Mouse (Mus musculus): ENCODE measurements around the gene Sh3rf1. TPM values are rescaled to one million over a fixed set of nuclear protein-coding genes. Genes with fewer than 3 reads are reported as not detected.

The Sh3rf1 gene
- polyA plus RNA-seq, 1 experiment from 2014 or later, result 19.8 TPM

GRCm38 (mm10) chr8:61282303-61283168, 58.9 kb downstream of the Sh3rf1 start:
- Histone ChIP-seq H3K4me3 (no peak overlapping the region), H3K27me3 (no peaks in the 10 kb centered on the region), H3K4me2 (no peak overlapping the region), H3K36me3 (no peaks in the 10 kb centered on the region), H3K27ac (replicated peaks) (no peak overlapping the region), H3K9ac (no peak overlapping the region), H3K9me3 (no peaks in the 10 kb centered on the region), H3K4me1 (replicated peaks) (peaks cover 40% of the 10 kb centered on the region)
- 38% methylated on average over 10 of the region's 10 CpGs for WGBS
- no peak for ATAC-seq (ENCODE audit: low read depth)

DNA sequence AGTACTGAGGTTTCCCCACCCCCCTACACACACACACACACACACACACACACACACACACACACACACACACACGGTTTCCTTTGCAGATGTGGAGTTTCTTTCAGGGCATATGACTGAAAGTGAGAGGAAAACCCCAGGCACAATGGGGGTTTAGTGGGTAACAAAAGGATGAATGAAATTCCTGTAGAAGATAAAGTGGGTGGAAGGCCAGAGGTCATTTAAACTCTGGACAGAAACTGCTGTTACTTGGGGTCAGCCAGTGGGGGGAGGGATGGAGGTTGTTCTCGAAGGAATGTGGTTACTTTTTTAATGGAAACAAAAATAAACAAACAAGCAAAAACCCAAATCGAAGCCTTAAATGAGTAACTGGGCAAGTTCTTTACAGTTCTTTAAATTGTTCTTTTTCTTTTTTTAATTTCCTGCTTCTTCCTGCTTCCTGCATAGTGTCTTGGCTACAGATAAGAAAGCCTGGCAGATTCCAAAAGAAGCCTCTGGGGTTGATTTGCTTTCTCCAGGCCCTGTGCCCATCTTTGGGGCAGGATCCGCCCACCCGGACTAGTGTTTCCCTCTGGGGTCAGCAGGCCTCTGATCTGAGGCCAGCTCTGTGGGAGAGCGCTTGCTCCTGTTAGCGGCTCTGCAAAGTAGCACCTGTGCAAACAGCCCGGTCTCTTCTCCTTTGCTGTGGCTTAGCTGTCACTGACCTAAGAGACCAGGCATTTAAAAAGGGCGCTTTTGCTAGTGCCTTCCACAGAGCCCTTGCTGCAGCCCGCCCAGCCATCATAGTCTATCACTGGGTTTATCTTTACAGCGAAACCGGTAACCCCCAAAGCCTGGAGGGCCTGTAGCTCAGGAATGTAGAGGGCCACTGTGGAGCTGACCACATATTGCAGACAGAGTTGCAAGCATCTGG, 59.8 kb downstream of the Sh3rf1 start:
- Histone ChIP-seq H3K9ac (no peak overlapping the region), H3K4me2 (no peak overlapping the region), H3K27ac (replicated peaks) (no peak overlapping the region), H3K4me1 (replicated peaks) (peaks cover 41% of the 10 kb centered on the region), H3K9me3 (no peaks in the 10 kb centered on the region), H3K27me3 (no peaks in the 10 kb centered on the region), H3K4me3 (no peak overlapping the region), H3K36me3 (no peaks in the 10 kb centered on the region)
- no peak for ATAC-seq (ENCODE audit: low read depth)
- 6% methylated on average over 12 of the region's 12 CpGs for WGBS

- ATAC-seq (ENCODE audit: low read depth), result no peak
- 78% methylated on average over 7 of the region's 7 CpGs for WGBS
- Histone ChIP-seq H3K36me3 (no peaks in the 10 kb centered on the region), H3K9me3 (no peaks in the 10 kb centered on the region), H3K4me2 (no peak overlapping the region), H3K27ac (replicated peaks) (no peak overlapping the region), H3K27me3 (no peaks in the 10 kb centered on the region), H3K4me1 (replicated peaks) (peaks cover 48% of the 10 kb centered on the region), H3K4me3 (no peak overlapping the region), H3K9ac (no peak overlapping the region)
Measured at GRCm38 (mm10) chr8:61285896-61286295, 62.2 kb downstream of the Sh3rf1 start.

DNA sequence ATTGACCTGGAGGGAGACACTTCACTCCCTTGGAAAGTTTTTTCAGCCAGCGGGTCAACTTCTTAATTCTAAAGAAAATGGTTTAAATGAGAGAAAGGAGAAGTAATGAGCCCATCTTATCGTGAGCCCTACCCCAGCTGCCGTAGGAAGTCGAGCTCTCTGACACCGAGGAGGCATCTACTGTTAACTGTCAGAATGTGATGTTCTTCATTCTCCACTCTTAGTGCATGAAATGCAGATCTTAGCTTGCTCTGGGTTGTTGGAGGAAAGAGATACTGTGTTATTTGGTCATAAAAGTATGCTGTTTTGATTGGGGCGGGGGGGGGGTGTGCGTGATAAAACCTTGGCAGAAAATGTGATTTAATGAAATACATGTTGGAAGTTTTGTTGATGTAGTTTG, 62.7 kb downstream of the Sh3rf1 start:
- no peak overlapping the region for H3K4me3 ChIP-seq
- H3K4me2 ChIP-seq, result no peak overlapping the region
- no peaks in the 10 kb centered on the region for H3K9me3 ChIP-seq
- no peaks in the 10 kb centered on the region for H3K27me3 ChIP-seq
- H3K36me3 ChIP-seq, result no peaks in the 10 kb centered on the region
- H3K9ac ChIP-seq, result no peak overlapping the region
- peaks cover 48% of the 10 kb centered on the region for H3K4me1 ChIP-seq (replicated peaks)
- WGBS, result 93% methylated on average over 7 of the region's 7 CpGs
- ATAC-seq (ENCODE audit: low read depth), result no peak
- no peak overlapping the region for H3K27ac ChIP-seq (replicated peaks)

DNA sequence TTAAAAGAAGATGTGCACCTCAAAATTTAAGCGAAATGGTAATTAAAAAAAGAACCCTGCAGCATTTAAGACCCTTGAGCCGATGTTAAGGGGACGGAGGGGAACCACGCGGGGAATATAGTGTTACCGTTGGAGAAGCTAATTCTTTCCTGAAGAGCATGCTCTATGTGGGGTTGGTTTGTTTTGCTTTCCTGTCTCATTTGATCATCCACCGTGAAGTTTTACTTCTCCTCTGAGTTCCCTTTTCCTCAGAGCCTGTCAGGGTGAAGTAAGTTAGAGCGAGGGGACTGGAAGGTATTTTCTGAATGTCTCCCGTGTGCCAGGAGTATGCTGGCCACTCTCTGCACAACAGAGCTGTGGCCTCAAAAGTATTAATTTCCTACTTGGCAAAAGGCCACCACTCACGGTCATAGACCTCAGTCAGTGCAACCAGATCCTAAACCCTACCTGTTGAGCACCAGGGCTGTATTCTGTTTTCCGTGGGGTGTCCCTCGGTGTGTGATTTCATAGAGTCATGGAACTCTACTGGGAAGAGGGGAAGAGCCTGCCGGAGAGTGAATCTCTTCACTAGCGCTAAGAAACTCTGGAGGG, 63.2 kb downstream of the Sh3rf1 start:
- Histone ChIP-seq H3K27me3 (no peaks in the 10 kb centered on the region), H3K4me3 (no peak overlapping the region), H3K27ac (replicated peaks) (no peak overlapping the region), H3K4me1 (replicated peaks) (peaks cover 44% of the 10 kb centered on the region), H3K36me3 (no peaks in the 10 kb centered on the region), H3K9me3 (no peaks in the 10 kb centered on the region), H3K9ac (no peak overlapping the region), H3K4me2 (no peak overlapping the region)
- no peak for ATAC-seq (ENCODE audit: low read depth)
- 79% methylated on average over 14 of the region's 14 CpGs for WGBS

- H3K9ac ChIP-seq, result no peak overlapping the region
- no peak overlapping the region for H3K4me3 ChIP-seq
- peaks cover 32% of the 10 kb centered on the region for H3K4me1 ChIP-seq (replicated peaks)
- peak; percentile 51; the same call in 1 of the 2 replicates for ATAC-seq (ENCODE audit: low read depth)
- H3K27ac ChIP-seq (replicated peaks), result peak overlapping the region; percentile 55
- no peak overlapping the region for H3K4me2 ChIP-seq
- 65% methylated on average over 11 of the region's 11 CpGs for WGBS
- no peaks in the 10 kb centered on the region for H3K36me3 ChIP-seq
- no peaks in the 10 kb centered on the region for H3K9me3 ChIP-seq
- H3K27me3 ChIP-seq, result no peaks in the 10 kb centered on the region
Measured at GRCm38 (mm10) chr8:61288006-61288566, 64.4 kb downstream of the Sh3rf1 start.

- H3K4me2 ChIP-seq, result no peak overlapping the region
- H3K4me3 ChIP-seq, result no peak overlapping the region
- peaks cover 26% of the 10 kb centered on the region for H3K4me1 ChIP-seq (replicated peaks)
- no peaks in the 10 kb centered on the region for H3K27me3 ChIP-seq
- peak overlapping the region; percentile 55 for H3K27ac ChIP-seq (replicated peaks)
- H3K36me3 ChIP-seq, result no peaks in the 10 kb centered on the region
- ATAC-seq (ENCODE audit: low read depth), result no peak
- no peak overlapping the region for H3K9ac ChIP-seq
- no peaks in the 10 kb centered on the region for H3K9me3 ChIP-seq
- 63% methylated on average over 7 of the region's 7 CpGs for WGBS
Measured at GRCm38 (mm10) chr8:61288676-61289075, 65.0 kb downstream of the Sh3rf1 start.

GRCm38 (mm10) chr8:61295040-61295439, 71.4 kb downstream of the Sh3rf1 start:
- Histone ChIP-seq H3K4me1 (replicated peaks) (peaks cover 22% of the 10 kb centered on the region), H3K4me3 (no peak overlapping the region), H3K36me3 (no peaks in the 10 kb centered on the region), H3K4me2 (peak overlapping the region; percentile 32), H3K9me3 (no peaks in the 10 kb centered on the region), H3K9ac (no peak overlapping the region), H3K27ac (replicated peaks) (no peak overlapping the region), H3K27me3 (no peaks in the 10 kb centered on the region)
- no peak for ATAC-seq (ENCODE audit: low read depth)
- WGBS, result 61% methylated on average over 4 of the region's 4 CpGs

- Histone ChIP-seq H3K4me1 (replicated peaks) (peaks cover 22% of the 10 kb centered on the region), H3K27ac (replicated peaks) (no peak overlapping the region), H3K9me3 (no peaks in the 10 kb centered on the region), H3K9ac (peak overlapping the region; percentile 38; the same call in 1 of the 2 replicates), H3K4me3 (no peak overlapping the region), H3K4me2 (peak overlapping the region; percentile 32), H3K27me3 (no peaks in the 10 kb centered on the region), H3K36me3 (no peaks in the 10 kb centered on the region)
- WGBS, result 20% methylated on average over 12 of the region's 12 CpGs
- peak; percentile 85; the same call in 1 of the 2 replicates for ATAC-seq (ENCODE audit: low read depth)
Measured at GRCm38 (mm10) chr8:61295441-61295840, 71.8 kb downstream of the Sh3rf1 start.

GRCm38 (mm10) chr8:61298828-61299227, 75.2 kb downstream of the Sh3rf1 start:
- peaks cover 38% of the 10 kb centered on the region for H3K4me1 ChIP-seq (replicated peaks)
- no peak overlapping the region for H3K4me3 ChIP-seq
- WGBS, result 41% methylated on average over 4 of the region's 4 CpGs
- no peak overlapping the region for H3K4me2 ChIP-seq
- H3K27me3 ChIP-seq, result no peaks in the 10 kb centered on the region
- H3K9me3 ChIP-seq, result no peaks in the 10 kb centered on the region
- H3K36me3 ChIP-seq, result no peaks in the 10 kb centered on the region
- H3K27ac ChIP-seq (replicated peaks), result no peak overlapping the region
- no peak for ATAC-seq (ENCODE audit: low read depth)
- H3K9ac ChIP-seq, result no peak overlapping the region

- H3K9ac ChIP-seq, result no peak overlapping the region
- H3K27ac ChIP-seq (replicated peaks), result peak overlapping the region; percentile 34
- H3K4me3 ChIP-seq, result no peak overlapping the region
- no peaks in the 10 kb centered on the region for H3K27me3 ChIP-seq
- peaks cover 26% of the 10 kb centered on the region for H3K4me1 ChIP-seq (replicated peaks)
- WGBS, result 26% methylated on average over 18 of the region's 18 CpGs
- peak; percentile 54; the same call in 1 of the 2 replicates for ATAC-seq (ENCODE audit: low read depth)
- 0 out of 2 replicates have a peak overlapping the region, but pooled peaks have one; percentile 16 for H3K4me2 ChIP-seq
- H3K36me3 ChIP-seq, result no peaks in the 10 kb centered on the region
- H3K9me3 ChIP-seq, result no peaks in the 10 kb centered on the region
Measured at GRCm38 (mm10) chr8:61301298-61302028, 77.8 kb downstream of the Sh3rf1 start.
